In genomic region chr5:53947549-53948183, GRCm38 (mm10) we compare ENCODE assay signal across 7 mouse cellular contexts. TPM values are rescaled to one million over a fixed set of nuclear protein-coding genes. Genes with fewer than 3 reads are reported as not detected.
A peak's percentile ranks its signal among the peaks of the same experiment; 100 is the strongest.
DNase-seq lines count a peak whose midpoint lies in the region; ATAC-seq and TF ChIP-seq lines count a peak whose summit lies in the region.

No protein-coding gene starts in this region.

- H3K36me3 ChIP-seq in kidney, adult 2 months (ENCODE audit: control insufficient read depth, insufficient read depth, low read length): no peaks in the 10 kb centered on the region
- no peaks in the 10 kb centered on the region for H3K36me3 ChIP-seq in forebrain, embryonic 16.5 days (ENCODE audit: control insufficient read depth, insufficient read depth)

- WGBS in kidney, adult 2 months: 33% methylated on average over 9 of the region's 9 CpGs
- 14% methylated on average over 9 of the region's 9 CpGs for WGBS in forebrain, embryonic 16.5 days

- peak; percentile 86 for ATAC-seq in forebrain, embryonic 16.5 days
- ATAC-seq in erythroblast, adult 5-6 weeks (replicated peaks; ENCODE audit: low FRiP score, poor library complexity, severe bottlenecking): no peak

- no peak overlapping the region for H3K4me2 ChIP-seq in forebrain, embryonic 16.5 days (ENCODE audit: low read length)

- no peak overlapping the region for H3K9ac ChIP-seq in forebrain, embryonic 16.5 days (replicated peaks; ENCODE audit: low read depth, low read length)

- TF ChIP-seq POLR2A in kidney, adult 2 months (IDR thresholded peaks at IDR 0.05; ENCODE audit: low read depth, low read length): no peak

- peak overlapping the region; percentile 81 for H3K27ac ChIP-seq in kidney, adult 2 months (ENCODE audit: insufficient read depth, low read depth, low read length)
- no peak overlapping the region for H3K27ac ChIP-seq in forebrain, embryonic 16.5 days (ENCODE audit: low read length)

- H3K4me1 ChIP-seq in kidney, adult 2 months (ENCODE audit: control insufficient read depth, insufficient read depth, low read length): peaks cover 5% of the 10 kb centered on the region; the same call in 1 of the 2 replicates
- peaks cover 10% of the 10 kb centered on the region for H3K4me1 ChIP-seq in forebrain, embryonic 16.5 days (replicated peaks; ENCODE audit: control insufficient read depth, insufficient read depth, low read length)

- H3K27me3 ChIP-seq in kidney, adult 2 months (replicated peaks; ENCODE audit: control insufficient read depth, insufficient read depth, low read length): no peaks in the 10 kb centered on the region
- H3K27me3 ChIP-seq in forebrain, embryonic 16.5 days (replicated peaks; ENCODE audit: control insufficient read depth, insufficient read depth, low read length): no peaks in the 10 kb centered on the region

- TF ChIP-seq CTCF in kidney, adult 2 months (conservative IDR thresholded peaks at IDR 0.05; ENCODE audit: insufficient read depth, insufficient read length, low read depth, low read length): no peak

- H3K4me3 ChIP-seq in kidney, adult 2 months (ENCODE audit: insufficient read depth, low read depth, low read length): no peak overlapping the region
- no peak overlapping the region for H3K4me3 ChIP-seq in forebrain, embryonic 16.5 days (replicated peaks; ENCODE audit: low read length)

- H3K9me3 ChIP-seq in forebrain, embryonic 16.5 days (ENCODE audit: control insufficient read depth, low read length): no peaks in the 10 kb centered on the region

- peak; percentile 47 for DNase-seq in kidney, adult 2 months
- no peak for DNase-seq in kidney, adult 18-20 months
- peak; percentile 36 for DNase-seq in adipocyte (ENCODE audit: low spot score)
- peak; percentile 64 to 68 for DNase-seq in lung, postnatal 4 days
- no peak for DNase-seq in cerebellum, adult 8-10 months

RNA-seq across cellular contexts. Expression of gene Stim2, which starts 50.6 kb away (rescaled TPM):
- polyA plus RNA-seq in kidney, adult 2 months (2012; rRNA removed): 10.3 and 14.7 TPM in 2 replicates
- polyA plus RNA-seq in forebrain, embryonic 16.5 days (2015; fragmentation: Nextera tagmentation; extraction: Ambion mirVana): 23.2 and 36.1 TPM in 2 replicates
- 3.3 and 8.8 TPM in 2 replicates for total RNA-seq in erythroblast, adult 5-6 weeks (2015; ENCODE audit: low replicate concordance)
- total RNA-seq in erythroblast, adult 5-6 weeks (2017; ENCODE audit: low replicate concordance): 7.9 and 8.6 TPM in 2 replicates

Comparison
In these comparisons a context has a peak if more than half of its experiments do, and no peak if none do; other contexts are left out.
1. DNase-seq: peak in kidney, adult 2 months (single experiment), adipocyte (single experiment) and lung, postnatal 4 days (2 of 2); none in kidney, adult 18-20 months (single experiment) and cerebellum, adult 8-10 months (single experiment).